Mouse (Mus musculus) thymus, adult 2 months (tissue): ENCODE results near the gene Zfand3.

Experiments used
- CTCF ChIP-seq: fragments of 200-500 bp; IDR thresholded peaks from 2 replicates; pipeline ENCODE4 v1.5.1; 2012; ENCODE audit warnings: mild to moderate bottlenecking, control low read depth, low read length, moderate library complexity, borderline replicate concordance; ENCODE audit not compliant: control insufficient read depth, poor library complexity, insufficient read depth; ENCODE audit errors: extremely low read depth
- POLR2A ChIP-seq: fragments of 200-500 bp; IDR thresholded peaks from 2 replicates; pipeline ENCODE4 v1.6.1; 2012; ENCODE audit warnings: mild to moderate bottlenecking, low read length, control low read depth, moderate library complexity; ENCODE audit not compliant: control insufficient read depth, poor library complexity, insufficient read depth; ENCODE audit errors: extremely low read depth

GRCm38 (mm10) chr17:30144114-30144513 is 139.6 kb downstream of the Zfand3 start:
- TF ChIP-seq CTCF (no peak), POLR2A (no peak)
